Mouse (Mus musculus): Measurements from ENCODE around the gene H2-Ob.

H2-Ob gene

GRCm38 (mm10) chr17:34238706-34239105 is at the start of gene H2-Ob:
Gene H2-Ob, plus strand, starts transcription at chr17:34238903.
- DNase-seq (ENCODE audit: low read depth, low spot score): peak; percentile 81

GRCm38 (mm10) chr17:34188986-34189385 is 49.7 kb upstream of the H2-Ob start:
- no peak for DNase-seq (ENCODE audit: low read depth, low spot score)

GRCm38 (mm10) chr17:34192852-34193251 is 45.9 kb upstream of the H2-Ob start:
- no peak for DNase-seq (ENCODE audit: low read depth, low spot score)

- no peak for DNase-seq (ENCODE audit: low read depth, low spot score)
Measured at GRCm38 (mm10) chr17:34193468-34193867, 45.2 kb upstream of the H2-Ob start.

- DNase-seq (ENCODE audit: low read depth, low spot score): no peak
Measured at GRCm38 (mm10) chr17:34194723-34195122, 44.0 kb upstream of the H2-Ob start.

GRCm38 (mm10) chr17:34196491-34196890 is 42.2 kb upstream of the H2-Ob start:
- DNase-seq (ENCODE audit: low read depth, low spot score): no peak

- peak; percentile 94 for DNase-seq (ENCODE audit: low read depth, low spot score)
Measured at GRCm38 (mm10) chr17:34196941-34197894, 41.5 kb upstream of the H2-Ob start, which contains the start of gene Psmb8. Gene Psmb8, plus strand, starts transcription at chr17:34197721.

- no peak for DNase-seq (ENCODE audit: low read depth, low spot score)
Measured at GRCm38 (mm10) chr17:34197904-34198520, 40.7 kb upstream of the H2-Ob start.

- DNase-seq (ENCODE audit: low read depth, low spot score): no peak
Measured at GRCm38 (mm10) chr17:34198521-34198912, 40.2 kb upstream of the H2-Ob start.

- DNase-seq (ENCODE audit: low read depth, low spot score): no peak
Measured at GRCm38 (mm10) chr17:34199050-34199619, 39.6 kb upstream of the H2-Ob start.

GRCm38 (mm10) chr17:34200047-34200446 is 38.7 kb upstream of the H2-Ob start:
- no peak for DNase-seq (ENCODE audit: low read depth, low spot score)

GRCm38 (mm10) chr17:34200772-34201505 is 37.8 kb upstream of the H2-Ob start:
- DNase-seq (ENCODE audit: low read depth, low spot score): no peak

GRCm38 (mm10) chr17:34201506-34202055 is 37.1 kb upstream of the H2-Ob start:
- no peak for DNase-seq (ENCODE audit: low read depth, low spot score)

- no peak for DNase-seq (ENCODE audit: low read depth, low spot score)
Measured at GRCm38 (mm10) chr17:34202760-34203442, 35.8 kb upstream of the H2-Ob start.

GRCm38 (mm10) chr17:34203444-34203843 is 35.3 kb upstream of the H2-Ob start, which contains the start of gene Tap2:
Gene Tap2, plus strand, starts transcription at chr17:34203527.
- DNase-seq (ENCODE audit: low read depth, low spot score): no peak

- peak; percentile 87 for DNase-seq (ENCODE audit: low read depth, low spot score)
Measured at GRCm38 (mm10) chr17:34204303-34205010, 34.2 kb upstream of the H2-Ob start.

- DNase-seq (ENCODE audit: low read depth, low spot score): peak; percentile 30
Measured at GRCm38 (mm10) chr17:34205021-34205745, 33.5 kb upstream of the H2-Ob start.

GRCm38 (mm10) chr17:34205746-34206176 is 32.9 kb upstream of the H2-Ob start:
- peak; percentile 75 for DNase-seq (ENCODE audit: low read depth, low spot score)

- DNase-seq (ENCODE audit: low read depth, low spot score): no peak
Measured at GRCm38 (mm10) chr17:34206731-34207130, 32.0 kb upstream of the H2-Ob start.
